Mouse (Mus musculus) induced T-regulatory cell, adult 2 months (primary cell): ENCODE results near the gene Abraxas1.

ENCODE experiments used
- DNase-seq: peaks from one replicate; pipeline ENCODE4 v3.0.0-alpha.2; 2012; ENCODE audit warnings: low read depth

The Abraxas1 gene

GRCm38 (mm10) chr5:100822826-100823225, 2.1 kb upstream of the Abraxas1 start:
- no peak for DNase-seq

- no peak for DNase-seq
Measured at GRCm38 (mm10) chr5:100821375-100821774, 610 bp upstream of the Abraxas1 start.

- DNase-seq = peak; percentile 59
Measured at GRCm38 (mm10) chr5:100819568-100820480, 941 bp downstream of the Abraxas1 start.

GRCm38 (mm10) chr5:100818341-100818740, 2.4 kb downstream of the Abraxas1 start:
- no peak for DNase-seq

GRCm38 (mm10) chr5:100798165-100798860, 22.5 kb downstream of the Abraxas1 start, which contains the start of the genes Helq and Mrps18c:
Gene Helq (minus strand): TSS chr5:100798598.
Gene Mrps18c (plus strand): TSS chr5:100798627.
- peak; percentile 94 for DNase-seq

- no peak for DNase-seq
Measured at GRCm38 (mm10) chr5:100794084-100794483, 26.7 kb downstream of the Abraxas1 start.

GRCm38 (mm10) chr5:100792261-100792660, 28.5 kb downstream of the Abraxas1 start:
- DNase-seq = no peak

- DNase-seq = no peak
Measured at GRCm38 (mm10) chr5:100787527-100787926, 33.2 kb downstream of the Abraxas1 start.

- no peak for DNase-seq
Measured at GRCm38 (mm10) chr5:100779002-100779401, 41.8 kb downstream of the Abraxas1 start.

GRCm38 (mm10) chr5:100776900-100777299, 43.9 kb downstream of the Abraxas1 start:
- DNase-seq = no peak

- DNase-seq = no peak
Measured at GRCm38 (mm10) chr5:100775778-100776404, 44.9 kb downstream of the Abraxas1 start.

GRCm38 (mm10) chr5:100771575-100771974, 49.2 kb downstream of the Abraxas1 start:
- no peak for DNase-seq

- no peak for DNase-seq
Measured at GRCm38 (mm10) chr5:100766026-100766425, 54.7 kb downstream of the Abraxas1 start.

- no peak for DNase-seq
Measured at GRCm38 (mm10) chr5:100761736-100762135, 59.0 kb downstream of the Abraxas1 start.

GRCm38 (mm10) chr5:100760049-100760663, 60.6 kb downstream of the Abraxas1 start:
- DNase-seq = no peak

GRCm38 (mm10) chr5:100758121-100758520, 62.6 kb downstream of the Abraxas1 start:
- no peak for DNase-seq
